Mouse (Mus musculus) adrenal gland, adult 10 weeks (tissue): Measurements from ENCODE around the gene Ddx23. TPM values are rescaled to one million over a fixed set of nuclear protein-coding genes. Genes with fewer than 3 reads are reported as not detected.

Experiments
- polyA plus RNA-seq: library from polyadenylated mRNA; stranded (reverse); fragments of 350-450 nt; fragmentation: Illumina TruSeq; extraction: RNeasy Lipid Tissue Mini Kit (QIAGEN cat#74804); gene quantifications from one replicate; pipeline ENCODE4 v1.2.3, GENCODE M21; 2014; ENCODE audit warnings: low read depth, low replicate concordance

Ddx23 gene
- polyA plus RNA-seq, result 4.0 TPM

DNA sequence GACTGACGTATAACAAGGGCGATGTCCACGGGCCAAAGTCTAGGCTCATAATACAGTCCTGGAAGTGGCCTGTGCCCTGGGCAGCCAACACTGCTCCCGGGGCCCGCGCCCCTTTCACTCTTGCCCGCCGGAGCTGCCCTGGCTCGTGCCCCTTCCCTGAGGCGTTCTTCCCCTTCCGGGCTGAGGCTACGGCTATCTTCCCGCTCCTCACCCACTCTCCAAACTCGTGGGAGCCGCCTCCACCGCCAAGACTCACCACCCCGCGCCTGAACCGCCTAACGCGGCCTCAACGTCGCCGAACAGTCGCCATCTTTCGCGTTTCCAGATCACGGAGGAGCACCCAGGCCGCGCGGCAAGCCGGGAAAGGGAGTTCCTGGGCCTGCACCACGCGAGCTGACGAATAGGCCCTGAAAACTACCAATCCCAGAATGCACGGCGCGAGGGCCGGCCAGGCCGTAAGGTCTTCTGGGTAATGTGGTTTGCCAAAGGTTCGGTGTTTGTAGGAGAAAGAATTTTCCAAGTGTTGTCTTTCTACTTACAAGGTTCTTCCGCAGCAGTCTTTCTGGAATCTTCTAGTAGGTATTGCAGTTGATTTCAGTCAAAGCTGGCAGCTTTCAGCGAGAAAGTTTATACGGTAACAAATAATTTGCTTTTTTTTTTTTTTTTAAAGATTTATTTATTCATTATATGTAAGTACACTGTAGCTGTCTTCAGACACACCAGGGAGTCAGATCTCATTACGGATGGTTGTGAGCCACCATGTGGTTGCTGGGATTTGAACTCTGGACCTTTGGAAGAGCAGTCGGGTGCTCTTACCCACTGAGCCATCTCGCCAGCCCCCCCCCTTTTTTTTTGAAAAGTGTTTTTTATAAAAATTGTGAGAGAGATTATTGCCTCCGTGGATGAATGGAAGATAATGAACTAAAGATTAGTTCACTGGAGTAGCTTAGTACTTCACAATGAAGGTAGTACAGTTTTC is at the start of gene Ddx23:
Gene Ddx23, minus strand, starts transcription at position 328 of the 979 bp plus-strand sequence.

GRCm38 (mm10) chr15:98707766-98708372 is 45.2 kb upstream of the Ddx23 start, which contains the start of gene Ccdc65:
Gene Ccdc65, plus strand, starts transcription at chr15:98708207.

DNA sequence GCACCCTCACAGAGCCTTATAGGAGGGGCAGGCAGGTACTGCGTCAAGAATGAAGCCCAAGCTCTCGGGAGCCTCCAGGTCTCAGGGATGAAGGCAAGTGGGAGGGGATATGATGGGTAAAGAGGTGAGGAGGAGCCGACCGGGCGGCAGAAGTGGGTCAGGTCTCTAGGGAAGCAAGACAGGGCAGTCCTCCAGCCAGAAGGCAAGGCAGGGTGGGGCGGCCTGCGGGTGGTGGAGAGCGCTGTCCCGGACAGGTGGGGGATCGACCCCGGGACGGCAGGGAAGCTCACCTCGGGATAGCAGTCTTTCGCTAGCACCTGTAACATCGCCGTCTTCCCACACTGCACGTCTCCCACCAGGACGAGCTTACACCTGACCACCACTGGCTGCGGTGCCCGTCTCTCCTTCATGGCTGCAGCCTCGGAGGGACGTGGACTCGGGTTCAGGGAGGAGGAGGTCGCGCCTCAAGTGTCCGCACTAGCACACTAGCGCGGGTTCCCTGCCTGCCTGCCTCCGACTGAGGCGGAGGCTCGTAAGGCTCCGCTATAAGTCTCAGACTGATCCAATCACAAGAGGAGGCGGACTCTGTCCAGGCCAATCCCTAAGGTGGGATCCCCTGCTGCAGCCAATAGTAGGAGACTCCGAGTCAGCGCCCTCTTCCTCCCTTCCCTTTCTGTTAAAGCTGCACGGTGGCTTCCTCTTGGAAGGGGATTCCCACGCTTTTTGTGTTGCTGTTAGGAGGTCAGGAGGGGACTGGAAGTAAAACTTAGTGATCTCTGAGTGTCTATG is 14.4 kb upstream of the Ddx23 start, which contains the start of gene Rnd1:
Gene Rnd1, minus strand, starts transcription at position 522 of the 789 bp plus-strand sequence.

DNA sequence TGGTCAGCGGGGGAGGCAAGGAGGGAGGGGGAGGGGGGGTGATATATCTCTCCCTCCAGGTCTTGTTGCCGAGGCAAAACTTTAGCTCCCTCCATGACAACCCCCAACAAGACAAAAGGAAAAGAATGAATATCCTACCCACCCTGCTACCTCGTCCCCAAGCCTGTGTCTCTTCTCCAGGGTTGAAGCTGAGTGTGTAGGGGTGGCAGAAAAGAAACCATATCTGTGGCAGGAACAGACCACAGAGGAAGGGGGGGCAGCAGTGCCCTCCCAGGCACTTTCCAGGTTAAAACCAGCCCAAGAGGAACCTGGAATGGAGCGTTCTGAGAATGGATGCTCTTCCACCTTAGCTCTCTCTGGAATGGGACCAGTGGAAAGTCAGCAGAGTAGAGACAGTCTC is 32.2 kb downstream of the Ddx23 start, which contains the start of gene Cacnb3:
Gene Cacnb3, plus strand, starts transcription at position 301 of the 400 bp plus-strand sequence.

DNA sequence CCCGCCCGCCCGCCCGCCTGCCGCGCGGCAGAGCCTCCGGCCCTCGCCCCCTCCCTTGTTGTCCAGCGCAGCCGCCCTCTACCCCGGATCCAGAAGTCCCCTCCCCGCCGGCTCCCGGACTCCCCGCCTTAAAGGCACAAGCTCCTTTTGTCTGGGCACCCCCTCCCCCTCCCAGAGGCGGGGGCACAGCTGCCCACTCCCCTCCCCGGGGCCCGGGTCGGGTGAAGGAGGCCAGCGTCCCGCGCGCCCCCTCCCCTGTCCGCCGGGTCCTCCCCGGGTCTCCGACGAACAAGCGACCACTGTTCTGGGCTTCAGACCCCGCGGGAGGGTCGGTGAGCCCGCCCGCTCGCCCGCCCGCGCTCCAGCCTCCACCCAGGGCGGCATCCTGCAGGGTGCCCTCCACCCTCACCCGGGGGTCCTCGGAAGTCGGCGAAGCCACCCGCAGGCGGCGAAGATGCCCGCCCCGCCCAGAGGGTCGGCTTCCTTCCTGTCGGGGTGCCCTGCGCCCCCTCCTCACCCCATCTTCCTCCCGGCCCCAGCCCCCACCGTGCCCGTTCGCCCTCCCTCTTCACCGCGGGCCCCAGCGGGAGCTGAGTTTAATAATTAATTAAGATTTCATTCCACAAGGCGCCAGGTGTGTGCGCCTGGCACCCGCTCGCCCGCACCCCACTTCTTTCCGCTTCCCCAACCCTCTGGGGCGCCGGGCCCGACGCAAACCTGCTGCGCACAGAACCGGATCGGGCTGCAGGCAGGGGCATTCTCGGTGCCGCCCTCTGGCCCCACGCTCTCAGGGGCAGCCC is 53.2 kb downstream of the Ddx23 start, which contains the start of gene Adcy6:
Gene Adcy6, minus strand, starts transcription at position 746 of the 800 bp plus-strand sequence.

Other genes starting within 250 kb of the Ddx23 start
- gene Olfr282, start 231.7 kb downstream of the Ddx23 start, polyA plus RNA-seq, result not detected
- not detected for gene Olfr281, start 210.3 kb downstream of the Ddx23 start, polyA plus RNA-seq
- gene OR5BS1P, start 193.0 kb downstream of the Ddx23 start, polyA plus RNA-seq, result not detected
- gene Lalba, start 180.2 kb downstream of the Ddx23 start, polyA plus RNA-seq, result not detected
- not detected for gene Olfr279, start 170.5 kb downstream of the Ddx23 start, polyA plus RNA-seq
- gene Kansl2, start 128.6 kb downstream of the Ddx23 start, polyA plus RNA-seq, result 76.7 TPM
- 88.9 TPM for gene Ccnt1, start 92.0 kb downstream of the Ddx23 start, polyA plus RNA-seq
- not detected for gene 4930415O20Rik, start 91.9 kb downstream of the Ddx23 start, polyA plus RNA-seq
- gene Adcy6, start 52.8 kb downstream of the Ddx23 start, polyA plus RNA-seq, result 3.9 TPM
- 0.47 TPM for gene Cacnb3, start 32.1 kb downstream of the Ddx23 start, polyA plus RNA-seq
- gene Rnd1, start 14.6 kb upstream of the Ddx23 start, polyA plus RNA-seq, result not detected
- not detected for gene Ccdc65, start 45.3 kb upstream of the Ddx23 start, polyA plus RNA-seq
- gene Fkbp11, start 65.3 kb upstream of the Ddx23 start, polyA plus RNA-seq, result not detected
- gene Arf3, start 100.3 kb upstream of the Ddx23 start, polyA plus RNA-seq, result 59.2 TPM
- gene Wnt10b, start 115.3 kb upstream of the Ddx23 start, polyA plus RNA-seq, result 0.23 TPM
- gene Wnt1, start 127.0 kb upstream of the Ddx23 start, polyA plus RNA-seq, result not detected
- gene Ddn, start 146.6 kb upstream of the Ddx23 start, polyA plus RNA-seq, result not detected
- 69.0 TPM for gene Prkag1, start 168.6 kb upstream of the Ddx23 start, polyA plus RNA-seq
- 2.3 TPM for gene Kmt2d, start 208.3 kb upstream of the Ddx23 start, polyA plus RNA-seq
- 1.5 TPM for gene Rhebl1, start 231.6 kb upstream of the Ddx23 start, polyA plus RNA-seq
- 0.47 TPM for gene Dhh, start 235.6 kb upstream of the Ddx23 start, polyA plus RNA-seq